Mouse (Mus musculus): ENCODE results near the gene Itgad.

Itgad gene

GRCm38 (mm10) chr7:128245547-128245946 is 91.4 kb downstream of the Itgad start:
- DNase-seq = no peak

- no peak for DNase-seq
Observed at GRCm38 (mm10) chr7:128246496-128247391, 92.6 kb downstream of the Itgad start, which contains the start of gene Tgfb1i1. Gene Tgfb1i1 (plus strand): TSS chr7:128246812.

- DNase-seq = peak; percentile 82
Observed at GRCm38 (mm10) chr7:128247443-128247842, 93.3 kb downstream of the Itgad start.

- DNase-seq = no peak
Observed at GRCm38 (mm10) chr7:128248081-128249042, 94.2 kb downstream of the Itgad start.

GRCm38 (mm10) chr7:128249998-128250397 is 95.8 kb downstream of the Itgad start:
- DNase-seq = no peak

- peak; percentile 57 for DNase-seq
Observed at GRCm38 (mm10) chr7:128251946-128252345, 97.8 kb downstream of the Itgad start.

GRCm38 (mm10) chr7:128252609-128253008 is 98.4 kb downstream of the Itgad start:
- DNase-seq = peak; percentile 94

GRCm38 (mm10) chr7:128254978-128255377 is 100.8 kb downstream of the Itgad start:
- no peak for DNase-seq

GRCm38 (mm10) chr7:128255757-128256156 is 101.6 kb downstream of the Itgad start:
- no peak for DNase-seq

GRCm38 (mm10) chr7:128256783-128257334 is 102.7 kb downstream of the Itgad start:
- DNase-seq = no peak

GRCm38 (mm10) chr7:128265411-128265810 is 111.2 kb downstream of the Itgad start, which contains the start of gene Slc5a2:
Gene Slc5a2 (plus strand): TSS chr7:128265657.
- DNase-seq = no peak

GRCm38 (mm10) chr7:128266056-128266455 is 111.9 kb downstream of the Itgad start:
- DNase-seq = no peak

GRCm38 (mm10) chr7:128267391-128267790 is 113.2 kb downstream of the Itgad start:
- DNase-seq = no peak

- DNase-seq = no peak
Observed at GRCm38 (mm10) chr7:128267813-128268212, 113.6 kb downstream of the Itgad start.

GRCm38 (mm10) chr7:128270431-128270850 is 116.3 kb downstream of the Itgad start:
- DNase-seq = no peak

- no peak for DNase-seq
Observed at GRCm38 (mm10) chr7:128271496-128271895, 117.3 kb downstream of the Itgad start.

All from thymus, postnatal 14 days (tissue).